Mouse (Mus musculus) layer of hippocampus, adult 2 months (tissue): ENCODE data around the gene Sltm. TPM values are rescaled to one million over a fixed set of nuclear protein-coding genes. Genes with fewer than 3 reads are reported as not detected.
"Not testable (repeated sequence)": the region's sequence is repeated elsewhere in the genome, so short reads cannot be mapped to it uniquely, and the experiment has no call there.

Experiments
- DNase-seq, 2 experiments: peaks; one replicate each; pipeline ENCODE4 v3.0.0; 2022; ENCODE audit warnings: low spot score in 2 of 2
- H3K27ac ChIP-seq: fragments of 200-600 bp; 2 replicates; pipeline ENCODE4 v1.8.1; 2022
- H3K4me3 ChIP-seq: fragments of 200-600 bp; 2 replicates; pipeline ENCODE4 v1.8.1; 2022; ENCODE audit warnings: mild to moderate bottlenecking
- CTCF ChIP-seq: fragments of 200-600 bp; conservative IDR thresholded peaks from 2 replicates; pipeline ENCODE4 v1.8.1; 2022; ENCODE audit warnings: antibody characterized with exemption, mild to moderate bottlenecking, moderate library complexity
- total RNA-seq, 2 experiments: library from RNA; stranded (reverse); gene quantifications; 2 replicates each; pipeline ENCODE4 v1.2.3; 2021

Gene Sltm
- total RNA-seq, 2 experiments from 2014 or later, result 53.0 to 60.1 TPM

GRCm38 (mm10) chr9:70523813-70524212 is 18.7 kb upstream of the Sltm start:
- TF ChIP-seq CTCF, result no peak
- H3K27ac ChIP-seq, result no peak overlapping the region
- H3K4me3 ChIP-seq, result no peak overlapping the region
- no peak for DNase-seq

- TF ChIP-seq CTCF, result no peak
- no peak overlapping the region for H3K4me3 ChIP-seq
- no peak overlapping the region for H3K27ac ChIP-seq
- DNase-seq, result no peak
Measured at GRCm38 (mm10) chr9:70524366-70524765, 18.2 kb upstream of the Sltm start.

- DNase-seq, result no peak
Measured at GRCm38 (mm10) chr9:70533328-70533727, 9.2 kb upstream of the Sltm start.

GRCm38 (mm10) chr9:70541584-70541983 is 970 bp upstream of the Sltm start:
- DNase-seq, result no peak
- Histone ChIP-seq H3K4me3 (peak overlapping the region; percentile 96), H3K27ac (no peak overlapping the region)
- TF ChIP-seq CTCF, result no peak

More at GRCm38 (mm10) chr9:70533328-70533727, 9.2 kb upstream of the Sltm start:
- Histone ChIP-seq H3K27ac (no peak overlapping the region), H3K4me3 (no peak overlapping the region)
- TF ChIP-seq CTCF, result no peak

GRCm38 (mm10) chr9:70543048-70543880 is 710 bp downstream of the Sltm start:
- DNase-seq, result peak; percentile 14 to 46
- H3K27ac ChIP-seq, result peak overlapping the region; percentile 99
- H3K4me3 ChIP-seq, result peak overlapping the region; percentile 96
- TF ChIP-seq CTCF, result no peak

- Histone ChIP-seq H3K4me3 (peak overlapping the region; percentile 96), H3K27ac (no peak overlapping the region)
- no peak for TF ChIP-seq CTCF
- DNase-seq, result no peak
Measured at GRCm38 (mm10) chr9:70543985-70544384, 1.4 kb downstream of the Sltm start.

GRCm38 (mm10) chr9:70544831-70545230 is 2.3 kb downstream of the Sltm start:
- no peak for TF ChIP-seq CTCF
- Histone ChIP-seq H3K4me3 (no peak overlapping the region), H3K27ac (no peak overlapping the region)
- no peak for DNase-seq

GRCm38 (mm10) chr9:70546576-70546975 is 4.0 kb downstream of the Sltm start:
- H3K27ac ChIP-seq, result peak overlapping the region; percentile 73; the same call in 1 of the 2 replicates
- not testable (repeated sequence) for DNase-seq, H3K4me3 ChIP-seq

GRCm38 (mm10) chr9:70548304-70548703 is 5.8 kb downstream of the Sltm start:
- DNase-seq, result peak in 1 of 2 experiments; percentile 36
- H3K4me3 ChIP-seq, result no peak overlapping the region
- TF ChIP-seq CTCF, result no peak
- peak overlapping the region; percentile 73 for H3K27ac ChIP-seq

- DNase-seq, result no peak
- no peak for TF ChIP-seq CTCF
- H3K27ac ChIP-seq, result no peak overlapping the region
- no peak overlapping the region for H3K4me3 ChIP-seq
Measured at GRCm38 (mm10) chr9:70551524-70551923, 9.0 kb downstream of the Sltm start.

GRCm38 (mm10) chr9:70552233-70552632 is 9.7 kb downstream of the Sltm start:
- not testable (repeated sequence) for H3K4me3 ChIP-seq, H3K27ac ChIP-seq, DNase-seq
- peak; percentile 29 for TF ChIP-seq CTCF

- no peak for TF ChIP-seq CTCF
- Histone ChIP-seq H3K27ac (no peak overlapping the region), H3K4me3 (no peak overlapping the region)
- no peak for DNase-seq
Measured at GRCm38 (mm10) chr9:70555431-70555830, 12.9 kb downstream of the Sltm start.

GRCm38 (mm10) chr9:70556796-70557195 is 14.2 kb downstream of the Sltm start:
- no peak overlapping the region for H3K4me3 ChIP-seq
- DNase-seq, result no peak
- no peak overlapping the region for H3K27ac ChIP-seq
- no peak for TF ChIP-seq CTCF

GRCm38 (mm10) chr9:70562825-70563224 is 20.3 kb downstream of the Sltm start:
- no peak overlapping the region for H3K4me3 ChIP-seq
- no peak for TF ChIP-seq CTCF

More at GRCm38 (mm10) chr9:70562825-70563224, 20.3 kb downstream of the Sltm start:
- no peak overlapping the region for H3K27ac ChIP-seq
- DNase-seq, result no peak
